Mouse (Mus musculus): Measurements from ENCODE around the gene Dchs2.

The Dchs2 gene

GRCm38 (mm10) chr3:83194911-83195310 is 67.2 kb downstream of the Dchs2 start:
- Histone ChIP-seq H3K27me3 (ENCODE audit: control insufficient read depth, insufficient read depth, low read length, poor library complexity, severe bottlenecking) (no peaks in the 10 kb centered on the region), H3K36me3 (ENCODE audit: control insufficient read depth, insufficient read depth, low read length, poor library complexity, severe bottlenecking) (no peaks in the 10 kb centered on the region)
- DNase-seq (ENCODE audit: low read depth, low spot score) = no peak

GRCm38 (mm10) chr3:83201286-83201980 is 73.7 kb downstream of the Dchs2 start:
- no peak for DNase-seq (ENCODE audit: low read depth, low spot score)
- no peaks in the 10 kb centered on the region for H3K36me3 ChIP-seq (ENCODE audit: control insufficient read depth, insufficient read depth, low read length, poor library complexity, severe bottlenecking)
- no peaks in the 10 kb centered on the region for H3K27me3 ChIP-seq (ENCODE audit: control insufficient read depth, insufficient read depth, low read length, poor library complexity, severe bottlenecking)

- H3K36me3 ChIP-seq (ENCODE audit: control insufficient read depth, insufficient read depth, low read length, poor library complexity, severe bottlenecking) = no peaks in the 10 kb centered on the region
- no peak for DNase-seq (ENCODE audit: low read depth, low spot score)
- H3K27me3 ChIP-seq (ENCODE audit: control insufficient read depth, insufficient read depth, low read length, poor library complexity, severe bottlenecking) = no peaks in the 10 kb centered on the region
Measured at GRCm38 (mm10) chr3:83205073-83205668, 77.4 kb downstream of the Dchs2 start.

DNA sequence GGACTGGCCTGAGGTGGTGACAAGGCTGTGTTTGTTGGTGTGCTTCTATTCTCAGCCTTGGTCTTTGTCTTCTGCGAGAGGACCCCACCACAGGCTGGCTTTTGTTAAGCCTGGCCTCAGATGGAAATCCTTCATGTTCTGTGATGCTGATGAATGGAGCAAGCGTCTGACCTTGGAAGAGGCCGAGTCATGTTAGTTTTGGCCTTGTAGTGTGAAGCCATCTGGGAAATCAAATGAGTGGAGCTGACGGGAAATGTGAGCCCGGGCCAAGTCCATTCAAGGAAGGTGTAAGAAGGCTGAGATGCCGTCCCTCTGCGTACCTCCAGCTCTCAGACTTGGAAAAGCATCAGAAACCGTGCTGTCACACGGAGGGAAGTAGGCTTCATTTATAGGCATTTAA is 81.9 kb downstream of the Dchs2 start:
- H3K27me3 ChIP-seq (ENCODE audit: control insufficient read depth, insufficient read depth, low read length, poor library complexity, severe bottlenecking) = no peaks in the 10 kb centered on the region
- no peak for DNase-seq (ENCODE audit: low read depth, low spot score)

DNA sequence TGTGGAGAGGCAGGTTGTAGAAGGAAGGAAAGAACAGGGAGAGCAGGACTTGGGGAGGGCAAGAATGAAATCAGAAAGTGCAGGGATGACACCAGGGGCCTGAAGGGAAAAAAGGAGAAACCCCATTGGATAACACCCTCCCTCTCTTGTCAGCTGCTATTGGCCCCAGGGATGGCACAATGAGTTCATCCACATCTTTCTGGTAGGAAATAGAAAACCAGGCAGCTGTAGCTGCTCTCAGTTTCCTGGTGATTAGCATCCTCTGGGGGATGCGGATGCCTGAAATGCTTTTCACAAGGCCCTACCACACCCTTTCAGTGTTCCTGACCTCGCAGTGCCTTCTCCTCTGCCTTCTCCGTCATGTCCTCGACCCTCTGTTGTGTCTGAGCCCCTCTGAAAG is 82.5 kb downstream of the Dchs2 start:
- Histone ChIP-seq H3K27me3 (ENCODE audit: control insufficient read depth, insufficient read depth, low read length, poor library complexity, severe bottlenecking) (no peaks in the 10 kb centered on the region), H3K36me3 (ENCODE audit: control insufficient read depth, insufficient read depth, low read length, poor library complexity, severe bottlenecking) (no peaks in the 10 kb centered on the region)
- DNase-seq (ENCODE audit: low read depth, low spot score) = no peak

More for the DNA sequence above, 81.9 kb downstream of the Dchs2 start:
- H3K36me3 ChIP-seq (ENCODE audit: control insufficient read depth, insufficient read depth, low read length, poor library complexity, severe bottlenecking) = no peaks in the 10 kb centered on the region

DNA sequence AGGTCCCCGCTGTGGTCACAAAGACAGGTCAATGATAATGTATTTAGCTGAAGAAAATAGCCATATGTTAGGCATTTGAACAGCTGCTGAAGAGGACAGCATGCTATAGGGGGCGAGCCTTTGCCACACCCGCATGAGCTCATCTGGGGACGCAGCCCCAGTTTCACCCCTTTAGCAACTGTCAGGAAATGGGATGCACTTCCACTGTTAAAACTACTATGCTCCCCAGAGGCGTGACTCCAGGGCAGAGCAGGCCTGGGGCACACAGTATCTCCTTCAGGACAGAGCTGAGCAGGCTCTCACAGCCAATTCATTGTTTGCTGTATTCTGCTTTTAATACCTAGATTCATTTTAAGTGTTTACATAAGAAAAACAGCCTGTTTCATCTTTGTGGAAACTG is 84.2 kb downstream of the Dchs2 start:
- no peaks in the 10 kb centered on the region for H3K27me3 ChIP-seq (ENCODE audit: control insufficient read depth, insufficient read depth, low read length, poor library complexity, severe bottlenecking)
- no peak for DNase-seq (ENCODE audit: low read depth, low spot score)
- H3K36me3 ChIP-seq (ENCODE audit: control insufficient read depth, insufficient read depth, low read length, poor library complexity, severe bottlenecking) = no peaks in the 10 kb centered on the region

- Histone ChIP-seq H3K36me3 (ENCODE audit: control insufficient read depth, insufficient read depth, low read length, poor library complexity, severe bottlenecking) (no peaks in the 10 kb centered on the region), H3K27me3 (ENCODE audit: control insufficient read depth, insufficient read depth, low read length, poor library complexity, severe bottlenecking) (no peaks in the 10 kb centered on the region)
- no peak for DNase-seq (ENCODE audit: low read depth, low spot score)
Measured at GRCm38 (mm10) chr3:83212578-83212977, 84.8 kb downstream of the Dchs2 start.

GRCm38 (mm10) chr3:83218059-83218458 is 90.3 kb downstream of the Dchs2 start:
- H3K27me3 ChIP-seq (ENCODE audit: control insufficient read depth, insufficient read depth, low read length, poor library complexity, severe bottlenecking) = no peaks in the 10 kb centered on the region
- no peak for DNase-seq (ENCODE audit: low read depth, low spot score)
- H3K36me3 ChIP-seq (ENCODE audit: control insufficient read depth, insufficient read depth, low read length, poor library complexity, severe bottlenecking) = no peaks in the 10 kb centered on the region

- H3K36me3 ChIP-seq (ENCODE audit: control insufficient read depth, insufficient read depth, low read length, poor library complexity, severe bottlenecking) = no peaks in the 10 kb centered on the region
Measured at GRCm38 (mm10) chr3:83220101-83220500, 92.4 kb downstream of the Dchs2 start.

GRCm38 (mm10) chr3:83222125-83222524 is 94.4 kb downstream of the Dchs2 start:
- Histone ChIP-seq H3K27me3 (ENCODE audit: control insufficient read depth, insufficient read depth, low read length, poor library complexity, severe bottlenecking) (no peaks in the 10 kb centered on the region), H3K36me3 (ENCODE audit: control insufficient read depth, insufficient read depth, low read length, poor library complexity, severe bottlenecking) (no peaks in the 10 kb centered on the region)
- DNase-seq (ENCODE audit: low read depth, low spot score) = no peak

More at GRCm38 (mm10) chr3:83220101-83220500, 92.4 kb downstream of the Dchs2 start:
- H3K27me3 ChIP-seq (ENCODE audit: control insufficient read depth, insufficient read depth, low read length, poor library complexity, severe bottlenecking) = no peaks in the 10 kb centered on the region
- DNase-seq (ENCODE audit: low read depth, low spot score) = no peak

DNA sequence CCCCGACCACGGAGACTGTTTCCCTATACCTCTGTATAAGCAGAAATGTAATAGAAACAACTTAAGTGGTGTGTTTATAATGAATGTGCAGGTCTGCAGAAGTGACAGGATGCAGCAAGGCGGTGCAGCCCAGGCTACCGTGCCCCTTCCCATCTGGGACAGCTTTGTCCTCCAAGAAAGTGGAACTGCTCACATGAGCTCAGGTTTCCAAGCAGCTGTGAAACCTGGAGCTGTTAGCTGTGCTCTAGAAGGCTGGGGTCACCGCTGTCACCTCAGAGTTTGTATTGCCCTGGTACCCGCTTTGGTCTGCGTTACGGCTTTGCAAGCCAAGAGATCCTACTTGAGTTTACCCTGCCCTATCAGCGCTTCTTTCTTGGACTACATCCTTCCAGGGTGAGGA is 100.6 kb downstream of the Dchs2 start:
- no peak for DNase-seq (ENCODE audit: low read depth, low spot score)
- H3K27me3 ChIP-seq (ENCODE audit: control insufficient read depth, insufficient read depth, low read length, poor library complexity, severe bottlenecking) = no peaks in the 10 kb centered on the region

DNA sequence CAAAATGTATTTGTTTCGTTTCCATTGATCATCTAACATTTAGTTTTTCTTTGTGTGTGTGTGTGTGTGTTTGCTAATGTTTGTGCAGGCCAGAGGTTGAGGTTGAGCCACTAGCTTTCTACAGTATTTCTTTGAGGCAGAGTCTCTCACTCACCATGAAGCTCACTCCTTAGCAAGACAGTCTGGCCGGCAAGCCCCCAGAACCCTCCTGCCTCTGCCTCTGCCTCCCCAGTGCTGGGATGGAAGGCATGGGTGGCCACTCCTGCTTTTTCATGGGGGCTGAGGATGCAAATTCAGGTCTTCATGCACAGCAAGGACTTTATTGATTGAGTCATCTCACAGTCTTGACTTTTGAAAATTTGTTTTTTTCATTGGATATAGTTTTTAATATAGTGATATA is 102.6 kb downstream of the Dchs2 start:
- H3K27me3 ChIP-seq (ENCODE audit: control insufficient read depth, insufficient read depth, low read length, poor library complexity, severe bottlenecking) = no peaks in the 10 kb centered on the region
- no peaks in the 10 kb centered on the region for H3K36me3 ChIP-seq (ENCODE audit: control insufficient read depth, insufficient read depth, low read length, poor library complexity, severe bottlenecking)
- no peak for DNase-seq (ENCODE audit: low read depth, low spot score)

More for the DNA sequence above, 100.6 kb downstream of the Dchs2 start:
- H3K36me3 ChIP-seq (ENCODE audit: control insufficient read depth, insufficient read depth, low read length, poor library complexity, severe bottlenecking) = no peaks in the 10 kb centered on the region

GRCm38 (mm10) chr3:83234457-83234856 is 106.7 kb downstream of the Dchs2 start:
- DNase-seq (ENCODE audit: low read depth, low spot score) = no peak
- Histone ChIP-seq H3K36me3 (ENCODE audit: control insufficient read depth, insufficient read depth, low read length, poor library complexity, severe bottlenecking) (no peaks in the 10 kb centered on the region), H3K27me3 (ENCODE audit: control insufficient read depth, insufficient read depth, low read length, poor library complexity, severe bottlenecking) (no peaks in the 10 kb centered on the region)

GRCm38 (mm10) chr3:83235061-83235460 is 107.3 kb downstream of the Dchs2 start:
- no peaks in the 10 kb centered on the region for H3K36me3 ChIP-seq (ENCODE audit: control insufficient read depth, insufficient read depth, low read length, poor library complexity, severe bottlenecking)
- H3K27me3 ChIP-seq (ENCODE audit: control insufficient read depth, insufficient read depth, low read length, poor library complexity, severe bottlenecking) = no peaks in the 10 kb centered on the region
- DNase-seq (ENCODE audit: low read depth, low spot score) = no peak

GRCm38 (mm10) chr3:83246536-83246935 is 118.8 kb downstream of the Dchs2 start:
- Histone ChIP-seq H3K27me3 (ENCODE audit: control insufficient read depth, insufficient read depth, low read length, poor library complexity, severe bottlenecking) (no peaks in the 10 kb centered on the region), H3K36me3 (ENCODE audit: control insufficient read depth, insufficient read depth, low read length, poor library complexity, severe bottlenecking) (no peaks in the 10 kb centered on the region)
- DNase-seq (ENCODE audit: low read depth, low spot score) = no peak

Measured in splenic B cell, adult 2 months (primary cell).